Mouse (Mus musculus): ENCODE data around the gene Gdap1l1.

DNA sequence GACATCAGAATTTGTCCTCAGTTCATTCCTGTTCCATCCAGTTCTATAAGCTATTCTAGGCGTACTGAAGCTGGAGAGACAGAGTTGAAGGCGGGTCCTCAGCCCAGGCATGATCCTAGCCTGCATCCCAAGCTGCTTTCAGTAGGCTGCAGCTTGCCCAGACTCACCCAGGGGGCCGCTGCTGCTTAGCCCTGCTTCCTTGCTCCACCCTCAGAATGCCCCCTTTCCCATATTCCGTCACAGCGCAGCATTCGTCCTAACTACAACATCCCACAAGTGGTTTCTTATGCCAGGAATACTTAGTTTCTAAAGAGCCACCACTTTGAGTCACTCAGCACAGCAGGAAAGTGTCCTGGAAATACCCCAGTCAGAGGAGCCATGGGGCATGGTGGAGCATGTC, 43.3 kb upstream of the Gdap1l1 start:
- no peak for TF ChIP-seq CTCF (IDR thresholded peaks at IDR 0.05; ENCODE audit: borderline replicate concordance, insufficient read depth, low read depth, low read length)
- no peak for TF ChIP-seq POLR2A (IDR thresholded peaks at IDR 0.05; ENCODE audit: borderline replicate concordance, insufficient read depth, low read length)
